Mouse (Mus musculus) hindbrain, embryonic 16.5 days (tissue): ENCODE data around the gene Fut1. TPM values are rescaled to one million over a fixed set of nuclear protein-coding genes. Genes with fewer than 3 reads are reported as not detected.

Experiments used
- ATAC-seq: fragments of 200-750 bp; cut with Nextera tagmentation; 2 replicates; pipeline ENCODE4 v1.8.0; 2017; ENCODE audit warnings: moderate TSS enrichment, moderate library complexity
- H3K27ac ChIP-seq: fragments of 300-500 bp; sonication (generic); 2 replicates; pipeline ENCODE4 v1.5.1; 2014; ENCODE audit warnings: low read depth, mild to moderate bottlenecking, control low read depth, low read length, moderate library complexity
- H3K27me3 ChIP-seq: fragments of 300-500 bp; sonication (generic); replicated peaks from 2 replicates; pipeline ENCODE4 v1.6.1; 2014; ENCODE audit warnings: low read length; ENCODE audit not compliant: control insufficient read depth, insufficient read depth
- H3K36me3 ChIP-seq: fragments of 300-500 bp; sonication (generic); 2 replicates; pipeline ENCODE4 v1.6.1; 2014; ENCODE audit warnings: mild to moderate bottlenecking, low read length, moderate library complexity, mixed read lengths; ENCODE audit not compliant: control insufficient read depth, insufficient read depth
- H3K4me1 ChIP-seq: fragments of 300-500 bp; sonication (generic); 2 replicates; pipeline ENCODE4 v1.6.1; 2014; ENCODE audit warnings: low read depth, low read length; ENCODE audit not compliant: control insufficient read depth, insufficient read depth
- H3K4me2 ChIP-seq: fragments of 300-500 bp; sonication (generic); 2 replicates; pipeline ENCODE4 v1.6.1; 2014; ENCODE audit warnings: mild to moderate bottlenecking, low read length, control low read depth, moderate library complexity
- H3K4me3 ChIP-seq: fragments of 300-500 bp; sonication (generic); 2 replicates; pipeline ENCODE4 v1.5.1; 2014; ENCODE audit warnings: mild to moderate bottlenecking, low read length, control low read depth, moderate library complexity
- H3K9ac ChIP-seq: fragments of 300-500 bp; sonication (generic); 2 replicates; pipeline ENCODE4 v1.6.1; 2014; ENCODE audit warnings: low read depth, mild to moderate bottlenecking, control low read depth, low read length, moderate library complexity
- H3K9me3 ChIP-seq: fragments of 300-500 bp; sonication (generic); 2 replicates; pipeline ENCODE4 v1.6.1; 2014; ENCODE audit warnings: mild to moderate bottlenecking, low read length, moderate library complexity; ENCODE audit not compliant: control insufficient read depth
- WGBS: fragments of 180-500 bp; shearing (Covaris S2); extraction: QIAGEN DNeasy Blood & Tissue Kit; methylation state at CpG from one replicate; pipeline ENCODE4 v1.1.7; 2014; 5-methylcytosine and 5-hydroxymethylcytosine counted together
- polyA plus RNA-seq: library from polyadenylated mRNA; unstranded; fragments of >200 nt; fragmentation: Nextera tagmentation; extraction: Ambion mirVana; gene quantifications from 2 replicates; pipeline ENCODE4 v1.2.1, GENCODE M21; 2015

Fut1 gene
- not detected in 2 replicates for polyA plus RNA-seq

- no peak for ATAC-seq
- Histone ChIP-seq H3K27ac (no peak within 1 kb of the TSS), H3K4me1 (peaks cover 5% of the 10 kb centered on the region), H3K9me3 (no peaks in the 10 kb centered on the region), H3K27me3 (peaks cover 21% of the 10 kb centered on the region), H3K4me3 (peak within 1 kb of the TSS; percentile 17; the same call in 1 of the 2 replicates), H3K36me3 (no peaks in the 10 kb centered on the region), H3K4me2 (peak within 1 kb of the TSS; percentile 50), H3K9ac (peak within 1 kb of the TSS; percentile 39)
- WGBS, result 8% methylated on average over 31 of the region's 31 CpGs
Observed at GRCm38 (mm10) chr7:45617042-45617695, at the start of gene Fut1. Fut1 (plus strand) TSS chr7:45617289.

GRCm38 (mm10) chr7:45567780-45568516, 49.1 kb upstream of the Fut1 start:
- H3K4me1 ChIP-seq, result peaks cover 21% of the 10 kb centered on the region
- peak; percentile 94 for ATAC-seq
- H3K27ac ChIP-seq, result peak overlapping the region; percentile 79
- H3K36me3 ChIP-seq, result no peaks in the 10 kb centered on the region
- under 1% methylated on average over 24 of the region's 24 CpGs for WGBS
- H3K4me2 ChIP-seq, result peak overlapping the region; percentile 90
- peak overlapping the region; percentile 60 for H3K9ac ChIP-seq
- H3K27me3 ChIP-seq, result no peaks in the 10 kb centered on the region
- no peaks in the 10 kb centered on the region for H3K9me3 ChIP-seq
- H3K4me3 ChIP-seq, result peak overlapping the region; percentile 51

GRCm38 (mm10) chr7:45568601-45569473, 48.3 kb upstream of the Fut1 start:
- no peaks in the 10 kb centered on the region for H3K27me3 ChIP-seq
- peak overlapping the region; percentile 60; the same call in 1 of the 2 replicates for H3K9ac ChIP-seq
- WGBS, result 81% methylated on average over 10 of the region's 10 CpGs
- no peaks in the 10 kb centered on the region for H3K9me3 ChIP-seq
- ATAC-seq, result no peak
- peak overlapping the region; percentile 90 for H3K4me2 ChIP-seq
- H3K36me3 ChIP-seq, result no peaks in the 10 kb centered on the region
- peak overlapping the region; percentile 79 for H3K27ac ChIP-seq
- H3K4me1 ChIP-seq, result peaks cover 21% of the 10 kb centered on the region
- peak overlapping the region; percentile 51 for H3K4me3 ChIP-seq

GRCm38 (mm10) chr7:45570103-45570741, 46.9 kb upstream of the Fut1 start, which contains the start of gene Bcat2:
Bcat2 (plus strand) TSS chr7:45570153.
- 2% methylated on average over 36 of the region's 42 CpGs for WGBS
- Histone ChIP-seq H3K4me2 (peak within 1 kb of the TSS; percentile 84), H3K36me3 (no peaks in the 10 kb centered on the region), H3K9ac (peak within 1 kb of the TSS; percentile 94), H3K9me3 (no peaks in the 10 kb centered on the region), H3K27me3 (no peaks in the 10 kb centered on the region), H3K4me1 (peaks cover 21% of the 10 kb centered on the region), H3K4me3 (peak within 1 kb of the TSS; percentile 76), H3K27ac (peak within 1 kb of the TSS; percentile 91)
- ATAC-seq, result peak; percentile 72

- Histone ChIP-seq H3K4me2 (no peak overlapping the region), H3K27ac (no peak overlapping the region), H3K9ac (no peak overlapping the region), H3K36me3 (peaks cover 4% of the 10 kb centered on the region; the same call in 1 of the 2 replicates), H3K27me3 (no peaks in the 10 kb centered on the region), H3K4me1 (peaks cover 21% of the 10 kb centered on the region), H3K4me3 (no peak overlapping the region), H3K9me3 (no peaks in the 10 kb centered on the region)
- ATAC-seq, result no peak
- WGBS, result 58% methylated on average over 1 of the region's 1 CpGs
Observed at GRCm38 (mm10) chr7:45571966-45572365, 45.1 kb upstream of the Fut1 start.

- peaks cover 4% of the 10 kb centered on the region; the same call in 1 of the 2 replicates for H3K36me3 ChIP-seq
- WGBS, result 81% methylated on average over 8 of the region's 8 CpGs
- peaks cover 9% of the 10 kb centered on the region for H3K4me1 ChIP-seq
- H3K9ac ChIP-seq, result no peak overlapping the region
- no peaks in the 10 kb centered on the region for H3K9me3 ChIP-seq
- H3K27ac ChIP-seq, result no peak overlapping the region
- no peak for ATAC-seq
- H3K4me2 ChIP-seq, result no peak overlapping the region
- H3K27me3 ChIP-seq, result no peaks in the 10 kb centered on the region
- no peak overlapping the region for H3K4me3 ChIP-seq
Observed at GRCm38 (mm10) chr7:45573954-45574353, 43.1 kb upstream of the Fut1 start.

GRCm38 (mm10) chr7:45574472-45575379, 42.4 kb upstream of the Fut1 start:
- H3K27me3 ChIP-seq, result no peaks in the 10 kb centered on the region
- ATAC-seq, result no peak

GRCm38 (mm10) chr7:45585923-45586322, 31.2 kb upstream of the Fut1 start:
- no peak for ATAC-seq
- H3K9me3 ChIP-seq, result no peaks in the 10 kb centered on the region
- H3K27me3 ChIP-seq, result no peaks in the 10 kb centered on the region
- H3K4me3 ChIP-seq, result no peak overlapping the region
- H3K27ac ChIP-seq, result no peak overlapping the region
- H3K4me2 ChIP-seq, result no peak overlapping the region
- H3K4me1 ChIP-seq, result peaks cover 5% of the 10 kb centered on the region; the same call in 1 of the 2 replicates
- H3K9ac ChIP-seq, result no peak overlapping the region
- peaks cover 3% of the 10 kb centered on the region; the same call in 1 of the 2 replicates for H3K36me3 ChIP-seq
- 92% methylated on average over 6 of the region's 6 CpGs for WGBS

More at GRCm38 (mm10) chr7:45574472-45575379, 42.4 kb upstream of the Fut1 start:
- no peaks in the 10 kb centered on the region for H3K9me3 ChIP-seq
- no peak overlapping the region for H3K4me3 ChIP-seq
- H3K36me3 ChIP-seq, result peaks cover 4% of the 10 kb centered on the region; the same call in 1 of the 2 replicates
- H3K4me2 ChIP-seq, result no peak overlapping the region
- no peak overlapping the region for H3K27ac ChIP-seq
- WGBS, result 82% methylated on average over 15 of the region's 15 CpGs
- H3K9ac ChIP-seq, result peak overlapping the region; percentile 22; the same call in 1 of the 2 replicates
- H3K4me1 ChIP-seq, result peaks cover 9% of the 10 kb centered on the region
